Mouse (Mus musculus): Measurements from ENCODE around the gene Ndufc2.
A peak's percentile ranks its signal among the peaks of the same experiment; 100 is the strongest.

Ndufc2 gene

DNA sequence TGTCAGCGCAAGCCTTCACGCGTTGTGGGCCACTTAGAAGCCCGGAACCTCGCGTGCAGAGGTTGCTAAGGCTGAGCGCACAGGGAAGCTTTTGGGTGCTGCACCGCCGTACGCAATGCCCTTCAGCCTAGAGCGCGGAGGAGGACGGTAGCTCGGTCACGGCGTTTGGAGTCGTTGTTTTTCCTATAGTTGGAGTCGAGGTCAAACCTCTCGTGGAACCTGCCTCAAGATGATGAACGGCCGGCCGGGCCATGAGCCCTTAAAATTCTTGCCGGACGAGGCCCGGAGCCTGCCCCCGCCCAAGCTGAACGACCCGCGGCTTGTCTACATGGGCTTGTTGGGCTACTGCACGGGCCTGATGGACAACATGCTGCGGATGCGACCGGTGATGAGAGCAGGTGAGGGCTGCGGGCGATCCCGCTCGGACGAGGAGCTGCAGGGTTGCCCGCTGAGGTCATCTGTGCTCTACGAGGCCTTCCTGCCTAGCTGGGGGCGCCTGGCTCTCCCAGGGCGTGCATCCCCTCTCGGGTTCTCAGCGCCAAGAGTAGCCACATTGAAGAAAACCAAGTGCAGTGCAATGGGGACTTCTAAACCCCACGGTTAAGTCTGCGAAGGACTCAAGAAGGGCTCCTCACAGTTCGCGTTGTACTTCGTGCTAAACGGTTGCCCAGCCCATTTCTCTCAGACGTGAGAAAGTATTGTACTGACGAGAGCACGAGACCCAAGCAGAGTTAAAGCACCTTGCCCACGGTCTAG, at the start of gene Ndufc2:
TSS of gene Ndufc2 (plus strand) at position 44 of the 756 bp plus-strand sequence.
- DNase-seq = peak; percentile 79 to 80

DNA sequence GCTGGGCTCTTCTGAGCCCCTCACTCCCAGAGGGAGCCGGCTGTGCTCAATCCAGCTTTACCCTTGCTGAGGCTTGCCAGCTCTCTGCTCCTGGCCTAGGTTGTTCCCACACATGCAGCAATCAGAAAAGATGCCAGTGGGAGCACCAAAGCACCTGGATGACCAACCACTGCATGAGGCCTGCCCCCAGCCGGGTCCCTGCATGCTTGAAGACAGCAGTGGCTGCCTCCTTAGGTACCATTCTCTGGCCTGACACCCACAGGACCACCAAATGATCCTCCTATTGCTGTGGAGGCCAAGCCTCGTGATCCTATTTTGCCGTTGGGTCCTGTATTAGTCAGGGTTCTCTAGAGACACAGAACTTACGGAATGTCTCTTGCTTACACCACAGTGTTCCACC, 48.9 kb upstream of the Ndufc2 start:
- DNase-seq = no peak

GRCm38 (mm10) chr7:97351792-97352513, 47.9 kb upstream of the Ndufc2 start:
- DNase-seq = no peak

DNA sequence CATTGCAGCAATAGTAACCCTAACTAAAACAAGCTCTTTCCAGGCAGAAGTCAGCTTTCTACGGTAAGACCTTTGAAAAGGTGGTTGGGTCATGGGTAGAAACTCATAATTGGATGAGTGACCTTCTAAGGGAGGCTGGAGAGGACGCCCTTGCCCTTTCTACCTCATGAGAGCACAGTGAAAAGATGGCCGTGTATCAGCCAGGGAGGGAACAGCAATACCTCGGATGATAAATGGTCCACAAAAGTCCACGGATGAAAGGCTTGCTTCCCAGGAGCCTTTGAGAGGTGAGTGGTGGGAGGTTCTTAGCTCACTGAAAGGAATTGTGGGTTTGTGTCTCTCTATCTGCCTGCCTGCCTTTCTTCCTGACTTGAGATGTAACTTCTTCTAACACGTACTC, 46.4 kb upstream of the Ndufc2 start:
- no peak for DNase-seq

- DNase-seq = peak; percentile 31 to 39
Observed at GRCm38 (mm10) chr7:97355068-97355841, 44.5 kb upstream of the Ndufc2 start.

DNA sequence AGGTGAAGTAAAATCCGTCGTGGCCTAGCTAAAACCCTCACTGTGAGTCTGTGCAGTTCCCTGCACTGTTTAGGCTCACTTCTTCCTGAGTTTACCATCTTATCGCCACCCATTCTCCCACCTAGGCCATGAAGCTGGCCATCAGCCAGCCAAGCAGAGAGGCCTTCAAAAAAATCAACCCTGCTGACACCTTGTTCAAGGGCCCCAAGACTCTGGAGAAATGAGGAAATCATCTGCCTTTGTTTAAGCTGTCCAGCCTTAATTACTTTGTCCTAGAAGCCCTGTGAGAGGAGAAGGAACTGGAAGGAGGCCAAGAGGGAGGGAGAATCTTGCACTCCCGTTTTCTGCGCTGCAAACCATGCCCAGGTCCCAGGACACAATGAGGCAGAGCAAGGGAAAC, 43.5 kb upstream of the Ndufc2 start:
- no peak for DNase-seq

GRCm38 (mm10) chr7:97356875-97357276, 42.9 kb upstream of the Ndufc2 start:
- DNase-seq = no peak

DNA sequence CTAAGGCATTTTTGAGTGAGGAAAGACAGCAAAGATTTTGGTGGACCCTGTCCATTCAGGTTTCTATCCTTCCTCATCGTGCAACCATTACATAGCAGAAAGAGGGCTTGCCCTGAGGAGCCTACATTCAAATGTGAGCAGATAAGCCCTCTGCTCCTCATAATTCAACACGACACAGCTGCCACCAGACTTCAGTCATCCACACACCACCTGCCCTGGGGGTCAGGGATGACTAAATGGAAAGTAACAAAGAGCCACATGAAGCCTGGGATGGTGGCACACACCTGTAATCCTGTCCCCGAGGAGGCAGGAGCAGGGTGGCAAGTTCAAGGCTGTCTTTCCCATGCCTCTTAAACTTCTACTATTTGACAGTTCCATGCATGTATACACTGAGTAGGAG, 42.0 kb upstream of the Ndufc2 start:
- no peak for DNase-seq

- DNase-seq = no peak
Observed at GRCm38 (mm10) chr7:97358347-97358746, 41.5 kb upstream of the Ndufc2 start.

GRCm38 (mm10) chr7:97360166-97360565, 39.6 kb upstream of the Ndufc2 start:
- DNase-seq = no peak

- DNase-seq = no peak
Observed at GRCm38 (mm10) chr7:97360955-97361354, 38.8 kb upstream of the Ndufc2 start.

DNA sequence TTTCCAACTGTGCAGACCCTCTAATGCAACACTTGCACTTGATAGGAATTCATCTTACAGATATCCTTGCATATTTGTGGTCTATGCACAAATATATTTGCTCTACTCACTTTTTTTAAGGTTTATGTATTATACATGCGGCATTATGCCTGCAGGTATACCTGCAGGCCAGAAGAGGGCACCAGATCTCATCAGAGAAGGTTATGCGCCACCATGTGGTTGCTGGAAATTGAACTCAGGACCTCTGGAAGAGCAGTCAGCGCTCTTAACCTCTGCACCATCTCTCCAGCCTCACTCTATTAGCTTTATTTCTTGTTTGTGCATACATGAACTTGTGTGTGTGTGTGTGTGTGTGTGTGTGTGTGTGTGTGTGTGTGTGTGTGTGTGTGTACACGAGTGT, 38.3 kb upstream of the Ndufc2 start:
- peak; percentile 68 to 72 for DNase-seq

DNA sequence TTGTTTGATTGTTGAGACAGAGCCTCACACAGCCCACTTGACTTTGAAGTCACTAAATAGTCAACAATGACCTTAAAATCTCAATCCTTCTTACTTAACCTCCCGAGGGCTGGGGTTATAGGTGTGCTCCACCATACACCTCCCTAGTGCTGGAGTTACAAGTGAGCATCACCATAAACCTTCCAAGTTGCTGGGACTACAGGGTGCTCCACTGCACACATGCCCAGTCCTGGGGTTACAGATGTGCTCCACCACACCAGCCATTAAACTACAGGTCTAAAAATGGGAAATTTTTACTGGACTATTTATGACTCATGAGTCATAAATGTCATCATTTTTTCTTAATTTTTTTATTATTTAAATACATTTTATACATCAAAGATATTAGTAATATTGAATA, 33.9 kb upstream of the Ndufc2 start:
- DNase-seq = no peak

DNA sequence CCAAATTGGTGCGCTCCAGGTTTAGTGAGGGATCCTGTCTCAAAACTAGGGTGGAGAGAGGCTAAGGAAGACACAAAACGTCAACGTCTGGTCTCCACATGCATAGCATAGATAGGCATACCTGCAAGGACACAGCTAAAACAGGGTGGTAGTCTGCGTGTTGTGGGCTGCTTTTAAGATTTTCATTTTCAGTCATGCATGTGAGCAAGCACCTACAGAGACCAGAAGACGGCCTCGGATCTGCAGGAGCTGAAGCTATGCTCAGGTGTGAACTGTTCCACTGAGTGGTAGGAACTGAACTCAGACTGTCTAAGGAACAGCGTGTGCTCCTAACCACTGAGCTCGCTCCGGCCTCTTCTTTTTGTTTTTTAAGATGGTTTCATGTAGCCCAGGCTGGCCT, 24.7 kb upstream of the Ndufc2 start:
- DNase-seq = no peak

GRCm38 (mm10) chr7:97375906-97376305, 23.9 kb upstream of the Ndufc2 start:
- DNase-seq = peak; percentile 9 to 31

- no peak for DNase-seq
Observed at GRCm38 (mm10) chr7:97379304-97379703, 20.5 kb upstream of the Ndufc2 start.

GRCm38 (mm10) chr7:97380500-97381123, 19.2 kb upstream of the Ndufc2 start:
- no peak for DNase-seq

- no peak for DNase-seq
Observed at GRCm38 (mm10) chr7:97382661-97383060, 17.1 kb upstream of the Ndufc2 start.

GRCm38 (mm10) chr7:97383496-97384132, 16.2 kb upstream of the Ndufc2 start:
- peak; percentile 7 to 11 for DNase-seq

DNA sequence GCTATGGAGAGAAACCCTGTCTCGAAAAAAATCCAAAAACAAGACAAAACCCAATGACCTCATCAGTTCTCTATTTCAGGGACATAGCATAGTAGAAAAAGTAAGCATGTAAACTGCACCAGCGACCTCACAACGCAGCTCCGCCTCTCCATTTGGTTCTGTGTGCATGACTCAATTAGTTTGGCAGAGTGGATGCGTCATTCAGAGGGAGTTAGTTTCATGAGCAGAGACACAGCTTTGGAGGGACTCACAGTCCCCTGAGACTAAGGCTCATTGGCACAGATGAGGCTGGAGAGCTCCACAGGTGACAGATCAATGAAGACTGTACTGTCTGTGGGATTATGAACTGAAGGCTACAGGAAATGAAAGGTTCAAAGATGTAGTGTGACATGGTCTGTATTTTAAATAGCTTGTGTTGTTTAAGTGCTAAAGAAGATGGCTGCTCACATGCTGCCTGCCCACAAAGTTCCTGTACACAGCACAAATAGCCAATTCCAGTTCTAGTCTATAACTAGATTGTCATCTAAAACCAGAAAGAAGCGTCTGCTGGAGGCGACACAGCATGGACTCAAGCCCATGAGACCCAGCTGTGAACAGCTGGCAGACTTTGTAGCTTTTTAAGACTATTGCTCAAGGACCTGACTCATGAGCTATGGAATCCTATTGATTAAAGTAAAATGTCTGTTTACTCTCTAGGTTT, 13.5 kb upstream of the Ndufc2 start:
- no peak for DNase-seq

DNA sequence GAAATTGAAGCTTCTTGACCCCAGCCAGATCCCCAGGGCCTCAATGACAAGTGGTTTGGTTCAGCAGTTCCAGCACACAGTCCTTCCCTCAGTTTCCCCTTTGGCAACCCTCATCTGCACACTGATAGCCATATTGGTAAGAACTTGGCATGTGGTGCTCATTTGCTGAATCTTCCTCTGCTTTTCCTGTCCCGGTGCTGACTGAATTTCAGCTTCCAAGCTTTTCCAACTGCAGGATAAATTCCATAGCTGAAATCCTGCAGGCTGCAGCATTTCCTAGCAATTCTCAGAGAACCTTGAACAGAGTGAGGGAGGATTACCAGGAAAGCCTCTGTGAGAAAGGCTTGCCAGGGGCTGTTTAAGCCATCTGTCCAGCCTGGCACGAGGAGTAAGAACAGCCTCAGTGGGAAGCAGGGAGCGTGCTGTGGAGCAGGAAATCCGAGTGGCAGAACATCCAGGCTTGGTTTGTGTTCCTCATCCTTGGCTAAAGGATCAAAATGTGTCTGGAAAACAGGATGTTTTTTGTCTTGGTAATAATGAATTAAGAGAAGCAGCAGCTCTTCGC, 12.9 kb upstream of the Ndufc2 start:
- no peak for DNase-seq

Data from B cell, adult 2 months (primary cell).